Mouse (Mus musculus) v-Abl transformed pro-B cells (cell line): ENCODE data around the gene Aldh6a1.

Experiments used
- in situ Hi-C, 2 experiments: fragments of 400-800 bp; cut with MboI; formaldehyde crosslinking; loops; one replicate each; pipeline ENCODE4 v1.15.1; 2025; ENCODE audit not compliant: unreplicated experiment in 2 of 2

The Aldh6a1 gene

DNA sequence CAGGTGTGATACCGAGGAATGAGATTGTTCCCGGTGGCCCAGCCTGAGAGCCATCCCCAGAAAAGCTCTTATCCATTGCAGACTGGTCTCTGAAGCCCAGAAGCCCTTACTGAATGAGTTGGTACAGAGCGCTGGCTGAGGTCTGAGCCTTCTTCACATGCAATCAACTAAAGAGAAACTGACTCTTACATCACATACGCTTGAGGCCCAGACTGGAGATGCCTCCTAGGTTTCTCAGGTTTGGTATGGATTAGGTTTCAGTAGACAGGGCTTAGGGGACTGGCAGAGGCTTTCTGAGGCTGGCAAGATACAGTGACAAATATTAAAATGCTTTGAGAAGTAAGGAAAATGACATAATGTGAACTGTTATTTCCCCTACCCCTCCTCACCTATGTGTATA, 65.4 kb downstream of the Aldh6a1 start:
- in situ Hi-C loops, result no loop called here

DNA sequence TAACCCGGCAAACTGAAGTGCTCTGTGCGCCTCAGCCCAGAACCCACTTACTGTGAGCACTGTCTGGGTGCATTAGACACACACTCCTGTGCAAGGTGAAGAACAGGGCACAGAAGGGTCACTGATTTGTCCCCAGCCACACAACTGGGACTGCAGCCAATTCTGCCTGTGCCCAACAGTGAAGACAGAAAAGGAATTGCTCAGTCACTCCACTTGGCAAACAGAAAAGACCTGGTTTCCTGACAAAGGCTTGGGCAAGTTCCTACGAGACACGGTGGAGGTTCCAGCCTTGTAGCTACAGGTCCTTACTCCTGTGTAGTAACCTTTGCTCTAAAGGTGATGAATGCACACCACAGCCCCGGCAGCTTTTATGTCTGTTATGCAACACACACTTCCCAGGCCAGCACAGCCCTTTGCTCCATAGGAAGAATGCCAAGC, 66.1 kb downstream of the Aldh6a1 start:
- in situ Hi-C loops, result no loop called here

DNA sequence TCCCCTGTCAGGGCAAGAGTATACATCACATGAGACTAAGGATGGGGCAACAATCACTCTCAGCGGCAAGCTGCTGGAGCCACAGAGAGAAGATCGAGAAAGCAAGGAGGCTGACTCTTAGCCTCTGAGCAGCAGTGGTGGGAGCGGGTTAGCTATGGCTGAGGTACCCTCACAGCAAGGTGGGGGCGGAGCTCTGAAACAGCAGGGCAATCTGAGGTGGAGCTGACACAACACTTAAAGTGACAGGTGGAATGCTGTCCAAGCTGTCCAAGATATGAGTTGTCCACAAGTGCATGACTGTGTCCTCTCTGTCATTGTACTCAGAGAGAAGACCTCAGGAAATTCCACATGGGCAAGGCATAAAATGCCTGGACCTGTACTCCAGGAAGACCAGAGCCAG, 68.4 kb downstream of the Aldh6a1 start:
- in situ Hi-C loops, result no loop called here
